Mouse (Mus musculus) gastrocnemius, postnatal 36 days (tissue): ENCODE results near the gene Tubb2b. TPM values are rescaled to one million over a fixed set of nuclear protein-coding genes. Genes with fewer than 3 reads are reported as not detected.
A peak's percentile ranks its signal among the peaks of the same experiment; 100 is the strongest.

Experiments
- DNase-seq, 2 experiments: peaks; one replicate each; pipeline ENCODE4 v3.0.0; 2022
- intact Hi-C: fragments of 180-260 bp; cut with DNase I; formaldehyde crosslinking; loops from one replicate; pipeline ENCODE4 v1.15.1; 2025
- long read RNA-seq, 2 experiments: library from polyadenylated mRNA; stranded (forward); transcript quantifications; one replicate each; pipeline ENCODE4 v2.0.0; 2021
- total RNA-seq, 2 experiments: library from RNA; stranded (reverse); gene quantifications; 2 replicates each; pipeline ENCODE4 v1.2.3; 2021

Gene Tubb2b
- 1 to 10 TPM; 1.6 to 2.1 TPM for total RNA-seq
- long read RNA-seq, experiment 1, result 0 reads
- long read RNA-seq, experiment 2, partial matches to known transcripts, result 0 of 1 reads
- long read RNA-seq, experiment 2, other reads (novel, unspliced or antisense), result 0 of 1 reads

DNA sequence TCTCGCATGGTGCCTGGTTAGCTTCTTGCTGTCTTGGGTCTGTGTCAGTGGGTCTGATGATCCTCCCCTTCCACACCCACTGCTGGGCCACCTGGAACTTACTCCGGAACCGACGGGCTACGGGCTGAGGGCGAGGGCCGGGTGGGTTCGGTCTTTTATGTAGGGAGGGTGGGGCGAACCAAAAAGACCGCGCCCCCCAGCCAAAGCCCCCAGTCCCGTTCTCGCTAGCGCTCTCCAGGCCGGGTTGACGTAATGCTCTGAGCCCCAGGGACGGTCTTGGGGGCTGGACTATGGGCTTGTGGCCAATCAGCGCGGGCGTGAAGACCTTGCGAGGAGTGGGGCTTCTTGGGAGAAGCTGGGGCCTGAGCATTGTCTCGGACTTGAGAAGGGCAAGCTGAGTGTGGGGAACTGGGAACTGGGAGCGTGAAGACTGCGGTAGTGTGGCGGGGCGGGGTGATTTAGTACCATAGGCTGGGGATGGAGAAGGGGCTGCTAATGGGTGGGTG, at the start of gene Tubb2b:
Gene Tubb2b, minus strand, starts transcription at position 241 of the 506 bp plus-strand sequence.
- intact Hi-C loops, result no loop called here
- no peak for DNase-seq

DNA sequence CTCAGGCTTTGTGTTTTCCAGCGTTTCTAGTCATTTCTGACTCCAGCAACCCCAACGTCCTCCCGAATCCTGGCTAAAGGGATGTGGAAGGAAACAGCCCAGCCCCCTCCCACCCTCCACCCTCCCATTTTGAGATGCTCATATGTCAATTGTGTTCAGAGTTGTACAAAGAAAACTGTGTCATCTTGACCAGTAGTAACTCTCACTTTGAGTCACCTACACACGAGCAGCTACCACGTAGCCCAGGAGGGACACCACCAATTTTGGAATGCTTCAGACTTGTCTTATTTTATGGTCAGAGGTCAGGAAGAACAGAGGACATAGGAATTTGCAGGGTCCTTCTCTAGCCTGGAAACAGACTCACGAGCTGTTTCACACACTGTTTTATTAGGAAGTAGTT, 43.8 kb upstream of the Tubb2b start:
- intact Hi-C loops, result no loop called here
- no peak for DNase-seq

DNA sequence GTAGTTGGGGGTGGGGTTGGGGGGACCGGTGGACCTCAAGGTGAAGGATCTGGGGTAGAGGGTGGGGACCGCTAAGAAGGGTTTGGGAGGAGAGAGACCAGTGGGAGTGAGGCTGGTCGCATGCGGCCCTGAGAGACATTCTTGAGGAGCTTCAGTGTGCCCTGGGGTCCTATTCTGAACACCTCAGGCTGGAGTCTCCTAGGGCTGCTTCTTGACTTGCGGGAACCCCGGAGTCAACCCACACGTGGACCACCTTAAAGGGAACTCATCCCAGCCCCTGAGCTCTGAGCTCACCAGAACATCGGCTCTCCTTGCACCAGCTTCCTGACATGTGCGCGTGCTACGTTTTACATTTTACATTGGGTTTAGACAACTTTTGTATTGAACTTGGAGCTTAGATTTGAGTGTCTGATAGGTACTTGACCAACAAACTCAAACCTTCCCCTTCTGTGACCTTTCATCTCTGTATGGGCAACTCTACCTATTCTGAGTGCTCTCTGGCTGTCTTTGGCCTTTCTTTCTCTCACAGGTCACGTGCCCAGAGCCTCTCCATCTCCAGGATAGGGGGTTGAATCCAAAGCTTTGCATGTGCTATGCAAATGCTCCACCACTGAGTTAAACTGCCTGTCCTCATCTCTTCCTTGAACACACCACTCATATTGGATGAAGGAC, 33.2 kb upstream of the Tubb2b start:
- intact Hi-C loops, result no loop called here
- no peak for DNase-seq

DNA sequence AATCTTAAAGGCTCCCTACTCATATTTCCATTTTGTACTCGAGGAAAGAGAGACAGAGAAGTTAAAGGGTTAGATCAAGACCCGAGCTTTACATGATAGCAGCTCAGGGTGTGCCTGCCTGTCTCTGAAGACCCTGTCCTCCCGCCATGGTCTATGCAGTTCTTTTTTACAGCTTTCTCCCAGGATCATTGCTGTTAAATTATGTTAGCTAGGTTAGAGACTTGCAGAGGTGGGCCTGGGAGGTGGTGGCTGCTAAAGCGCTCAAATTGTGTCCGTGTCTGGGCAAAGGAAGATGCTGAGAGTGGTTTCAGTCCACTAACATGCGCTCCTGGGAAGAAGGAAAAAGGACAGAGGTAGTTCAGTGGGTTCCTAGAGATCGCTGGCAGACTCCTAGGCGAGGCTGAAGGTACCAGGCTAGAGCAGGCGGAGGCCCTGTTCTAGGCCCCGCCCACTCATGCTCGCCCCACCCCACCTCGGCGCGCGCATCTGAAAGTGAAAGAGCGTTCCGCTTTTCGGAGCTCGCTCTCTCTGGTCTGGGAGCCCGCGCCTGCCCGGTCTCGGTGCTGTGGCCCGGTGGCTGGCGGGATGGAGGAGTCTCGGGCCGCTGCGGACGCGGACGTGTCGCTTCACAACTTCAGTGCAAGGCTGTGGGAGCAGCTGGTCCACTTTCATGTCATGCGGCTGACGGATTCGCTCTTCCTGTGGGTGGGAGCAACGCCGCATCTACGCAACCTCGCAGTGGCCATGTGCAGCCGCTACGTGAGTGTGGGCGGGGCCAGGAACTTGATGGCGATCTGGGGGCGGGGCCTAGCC, 32.4 kb upstream of the Tubb2b start, which contains the start of gene Psmg4:
Gene Psmg4, plus strand, starts transcription at position 474 of the 813 bp plus-strand sequence.
- peak; percentile 88 to 94 for DNase-seq

DNA sequence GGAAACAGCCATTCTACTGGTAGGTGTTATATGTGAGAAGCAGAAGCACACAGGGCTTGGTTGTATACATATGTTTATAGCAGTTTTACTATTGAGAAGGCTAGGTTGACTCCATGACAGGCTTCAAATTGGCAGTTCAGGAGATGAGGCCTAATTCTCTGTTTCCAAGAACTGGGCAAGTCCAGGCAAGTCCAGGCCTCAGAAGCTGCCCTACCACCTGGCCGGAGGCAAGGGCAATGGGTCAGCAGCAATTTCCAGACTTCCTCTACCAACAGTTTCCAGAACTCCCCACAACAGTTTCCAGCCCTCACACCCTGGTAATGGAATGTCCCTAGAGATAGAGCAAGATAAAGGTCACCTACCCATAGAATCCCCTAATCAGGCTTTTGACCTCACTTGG, 29.7 kb upstream of the Tubb2b start:
- intact Hi-C loops, result no loop called here
- DNase-seq, result no peak

More for the DNA sequence above, 32.4 kb upstream of the Tubb2b start, which contains the start of gene Psmg4:
- intact Hi-C loops, result no loop called here

DNA sequence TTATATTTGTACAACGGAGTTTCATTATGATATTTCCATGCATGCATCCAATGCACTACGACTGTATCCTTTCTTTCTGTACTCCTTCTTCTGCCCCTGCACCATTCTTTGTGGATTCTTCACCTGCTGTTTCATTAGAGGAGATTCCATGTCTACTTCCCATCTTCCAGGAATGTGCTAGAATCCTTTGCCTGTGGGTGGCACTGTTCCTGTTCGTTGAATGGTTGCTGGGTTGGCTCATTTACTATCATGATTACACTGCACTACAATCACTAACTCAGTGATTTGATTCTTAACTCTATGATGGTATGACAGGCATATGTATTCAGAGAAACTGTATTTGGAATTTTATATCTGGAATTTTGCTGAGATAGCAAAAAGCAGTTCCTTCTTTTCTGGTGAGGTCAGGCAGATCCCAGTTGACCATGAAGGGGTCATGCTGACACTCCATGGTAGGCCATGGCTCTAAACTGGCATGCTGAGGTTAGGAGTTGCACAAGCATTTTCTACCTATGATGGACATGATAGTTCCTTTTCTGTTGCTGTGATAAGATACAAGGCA, 27.4 kb upstream of the Tubb2b start:
- no peak for DNase-seq
- intact Hi-C loops, result no loop called here

DNA sequence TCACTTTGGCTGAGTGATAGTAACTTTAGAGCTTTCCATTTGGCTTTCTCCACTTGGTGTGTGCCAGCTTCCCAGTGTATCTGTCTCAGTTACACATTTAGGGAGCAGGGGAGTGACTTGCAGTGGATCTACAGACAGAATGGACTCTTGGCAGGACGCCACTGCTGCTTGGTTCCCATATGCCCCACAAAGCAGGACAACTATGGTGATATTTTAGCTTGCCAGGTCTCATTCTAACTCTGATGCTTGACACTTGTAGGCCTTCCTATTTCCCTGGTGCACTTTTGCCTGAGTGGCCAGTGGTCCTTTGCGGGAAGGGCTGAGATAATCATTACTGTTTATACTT, 26.5 kb upstream of the Tubb2b start:
- DNase-seq, result no peak
- intact Hi-C loops, result no loop called here

DNA sequence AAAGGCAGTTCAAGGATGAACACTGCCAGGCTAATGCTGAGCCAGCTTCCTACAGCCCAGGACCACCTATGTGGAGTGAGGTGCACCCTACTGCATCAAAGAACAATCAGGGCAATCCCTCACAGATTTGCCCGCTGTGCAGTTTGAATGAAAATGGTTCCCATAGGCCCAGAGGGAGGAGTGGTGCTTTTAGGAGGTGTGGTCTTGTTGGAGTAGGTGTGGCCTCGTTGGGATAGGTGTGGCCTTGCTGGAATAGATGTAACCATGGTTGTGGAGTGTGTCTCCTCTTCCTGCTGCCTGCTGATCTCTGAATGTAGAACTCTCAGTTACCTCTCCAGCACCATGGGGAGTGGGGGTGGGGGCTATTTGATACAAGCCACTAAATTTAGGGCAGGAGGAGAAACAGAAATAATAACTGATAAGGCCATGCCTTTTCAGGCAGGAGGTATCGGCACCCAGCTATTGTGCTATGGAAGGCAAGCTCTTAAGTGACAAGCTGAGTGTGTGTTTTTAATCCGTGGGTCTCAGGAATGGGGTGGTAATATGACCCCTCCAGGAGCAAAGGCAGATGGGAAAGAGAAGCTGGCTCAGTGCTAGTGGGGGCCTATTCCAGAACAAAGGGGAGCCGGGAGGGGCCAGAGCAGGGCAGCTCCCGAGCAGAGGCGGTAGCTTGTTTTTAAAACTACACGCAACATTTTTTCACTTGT, 26.0 kb upstream of the Tubb2b start:
- intact Hi-C loops, result no loop called here
- DNase-seq, result no peak

DNA sequence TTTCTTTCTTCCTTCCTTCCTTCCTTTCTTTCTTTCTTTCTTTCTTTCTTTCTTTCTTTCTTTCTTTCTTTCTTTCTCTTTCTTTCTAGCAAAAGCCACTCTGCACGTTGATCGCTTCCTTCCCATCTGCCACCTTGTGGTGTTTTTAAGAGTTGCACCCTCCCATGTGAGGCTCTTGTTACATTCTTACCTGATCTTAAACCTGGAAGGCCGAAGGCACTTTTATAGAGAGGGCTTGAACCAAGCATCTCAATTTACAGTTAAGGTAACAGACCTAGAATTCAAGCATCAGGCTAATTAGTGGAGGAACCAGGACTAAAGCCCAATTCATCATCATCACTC, 24.6 kb upstream of the Tubb2b start:
- intact Hi-C loops, result loop anchor here (1.0 to 2.0 kb wide), 2 partner anchors 78 to 109 kb away; no protein-coding TSS in a partner anchor
- peak in 1 of 2 experiments; percentile 45 for DNase-seq

DNA sequence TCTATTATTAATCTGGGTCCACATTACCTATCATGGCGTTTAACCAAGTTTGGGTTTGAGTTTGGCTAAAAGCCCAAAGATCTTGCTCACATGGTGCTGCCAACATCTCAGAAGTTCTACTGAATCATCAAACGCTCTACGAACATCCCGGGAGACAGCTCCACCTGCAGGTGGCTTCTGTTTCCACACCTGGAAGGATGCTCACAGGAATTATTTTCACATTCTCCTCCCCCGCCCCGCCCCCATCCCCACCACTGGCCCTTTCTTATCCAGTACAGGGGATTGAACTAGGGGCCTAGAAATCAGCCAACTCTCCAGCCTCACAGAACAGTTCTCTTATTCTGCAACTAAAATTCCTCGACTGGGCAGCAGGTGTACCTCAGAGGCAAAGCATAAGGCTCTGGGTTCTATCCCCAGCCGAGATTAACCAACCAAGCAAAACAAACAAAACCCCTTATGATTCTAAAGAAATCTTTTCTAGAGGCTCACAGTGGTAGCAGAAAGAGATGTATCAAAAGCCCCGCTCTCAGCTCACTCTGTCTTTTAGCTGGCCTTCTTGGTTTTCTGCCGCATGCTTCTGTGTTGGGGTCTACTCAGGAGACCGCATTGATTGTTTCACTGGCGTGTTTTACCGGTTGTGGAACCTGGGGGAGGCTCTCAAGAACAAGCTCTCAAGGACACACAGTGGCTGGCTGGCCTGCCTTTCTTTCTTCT, 24.1 kb upstream of the Tubb2b start:
- intact Hi-C loops, result loop anchor here (1.0 to 2.0 kb wide), 2 partner anchors 78 to 108 kb away; no protein-coding TSS in a partner anchor
- DNase-seq, result peak; percentile 52 to 67

DNA sequence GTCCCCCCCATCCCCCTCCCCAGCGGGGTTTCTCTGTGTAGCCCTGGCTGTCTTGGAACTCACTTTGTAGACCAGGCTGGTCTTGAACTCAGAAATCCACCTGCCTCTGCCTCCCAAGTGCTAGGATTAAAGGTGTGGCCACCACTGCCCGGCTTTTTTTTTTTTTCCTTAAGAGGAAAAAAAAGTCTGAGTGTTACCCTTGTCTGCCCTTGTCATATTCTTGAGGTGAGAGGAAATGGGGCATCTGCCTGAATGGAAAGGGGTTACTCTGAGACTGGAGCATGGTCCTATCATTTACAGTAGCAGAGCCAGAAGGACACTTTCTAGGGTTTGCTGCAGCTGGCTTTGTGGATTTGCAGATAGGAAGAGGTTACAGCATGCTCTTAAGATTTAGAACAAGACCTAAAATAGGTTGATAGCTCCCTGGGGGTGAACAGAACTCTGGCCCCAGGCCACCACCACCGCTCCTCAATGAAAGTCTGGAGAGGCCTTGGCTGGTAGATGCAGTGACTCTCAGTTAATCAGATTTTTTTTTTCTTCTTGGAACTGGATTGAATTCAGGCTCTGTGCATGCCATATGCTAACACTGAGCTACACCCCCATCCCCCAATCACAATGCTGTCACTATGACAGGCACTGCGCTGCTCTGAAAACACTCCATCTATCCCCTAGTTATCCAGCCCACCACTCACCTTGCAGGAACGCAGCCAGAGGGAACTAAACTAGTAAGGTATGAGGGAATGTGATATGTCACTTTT, 23.2 kb upstream of the Tubb2b start:
- intact Hi-C loops, result loop anchor here (1.0 to 2.0 kb wide), 2 partner anchors 77 to 107 kb away; no protein-coding TSS in a partner anchor
- DNase-seq, result no peak

DNA sequence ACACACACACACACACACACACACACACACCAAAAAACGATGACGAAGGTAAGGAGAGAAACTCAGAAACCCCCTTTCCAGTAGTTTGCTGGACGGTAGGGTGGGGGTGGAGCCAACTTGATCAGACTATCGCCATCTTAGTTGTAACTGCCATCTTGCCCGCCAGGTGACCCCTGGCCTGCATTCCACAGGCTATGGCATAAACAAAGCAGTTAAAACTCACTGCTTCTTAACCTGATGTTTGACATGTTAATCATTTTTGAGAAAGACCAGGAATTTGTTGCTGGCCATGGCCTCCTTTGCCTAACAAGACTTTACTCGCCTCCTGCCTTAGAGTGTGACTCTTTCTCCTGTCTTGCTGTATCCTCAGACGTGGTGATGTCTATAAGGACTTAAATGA, 22.4 kb upstream of the Tubb2b start:
- no peak for DNase-seq
- intact Hi-C loops, result no loop called here

DNA sequence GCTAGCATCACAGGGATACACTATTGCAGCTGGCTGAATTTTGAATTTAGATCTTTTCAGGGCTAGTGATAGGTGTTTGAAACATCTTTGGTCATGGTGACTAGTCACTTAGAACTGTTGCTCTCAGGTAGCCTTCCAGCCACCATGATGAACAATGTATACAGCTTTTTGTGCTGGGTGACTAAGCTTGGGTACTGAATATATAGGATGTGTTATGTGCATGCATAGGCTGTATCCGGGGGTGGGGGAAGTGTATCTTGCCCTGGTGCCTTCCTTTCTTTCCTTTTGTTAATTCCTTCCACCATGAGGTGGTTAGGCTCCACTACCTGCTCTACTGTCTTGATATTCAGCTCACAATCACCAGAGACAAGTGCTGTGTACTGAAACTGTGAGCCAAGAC, 21.2 kb upstream of the Tubb2b start:
- intact Hi-C loops, result no loop called here
- no peak for DNase-seq

DNA sequence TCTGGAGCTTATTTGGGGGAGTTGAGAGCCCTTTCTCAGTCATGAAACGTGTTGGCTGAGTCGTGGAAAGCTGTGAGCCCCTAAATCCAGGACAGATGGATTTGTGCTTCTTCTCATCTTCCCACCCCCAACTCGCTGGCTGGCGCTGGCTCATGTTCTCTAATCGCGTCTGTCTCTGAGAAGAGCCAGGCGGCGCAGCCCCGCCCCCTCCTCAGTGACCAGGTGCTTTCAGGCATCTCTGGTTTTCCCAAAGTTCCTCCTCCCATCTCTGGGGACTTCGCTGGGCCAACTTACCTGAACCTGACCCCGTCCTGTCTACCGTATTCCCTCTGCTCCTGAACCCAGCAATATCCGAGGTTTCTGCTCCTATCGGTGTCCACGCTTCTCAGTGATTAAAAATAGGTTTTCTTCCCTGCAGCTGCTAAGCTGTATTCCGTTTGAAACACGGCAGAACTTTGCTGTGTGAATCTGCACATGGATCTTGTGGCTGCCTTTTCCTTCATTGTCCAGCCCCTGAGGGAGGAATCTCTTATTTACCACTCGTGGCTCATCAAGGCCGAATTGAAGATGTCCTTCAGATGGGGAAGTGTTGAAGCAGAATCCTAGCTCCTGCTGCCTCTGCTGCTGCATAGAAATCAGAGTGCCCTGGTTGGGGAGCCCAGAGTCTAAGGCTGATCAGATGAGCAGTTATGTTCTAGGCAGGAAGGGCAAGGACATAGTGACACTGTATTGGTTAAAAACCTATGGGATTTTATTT, 20.2 kb upstream of the Tubb2b start:
- no peak for DNase-seq
- intact Hi-C loops, result no loop called here

DNA sequence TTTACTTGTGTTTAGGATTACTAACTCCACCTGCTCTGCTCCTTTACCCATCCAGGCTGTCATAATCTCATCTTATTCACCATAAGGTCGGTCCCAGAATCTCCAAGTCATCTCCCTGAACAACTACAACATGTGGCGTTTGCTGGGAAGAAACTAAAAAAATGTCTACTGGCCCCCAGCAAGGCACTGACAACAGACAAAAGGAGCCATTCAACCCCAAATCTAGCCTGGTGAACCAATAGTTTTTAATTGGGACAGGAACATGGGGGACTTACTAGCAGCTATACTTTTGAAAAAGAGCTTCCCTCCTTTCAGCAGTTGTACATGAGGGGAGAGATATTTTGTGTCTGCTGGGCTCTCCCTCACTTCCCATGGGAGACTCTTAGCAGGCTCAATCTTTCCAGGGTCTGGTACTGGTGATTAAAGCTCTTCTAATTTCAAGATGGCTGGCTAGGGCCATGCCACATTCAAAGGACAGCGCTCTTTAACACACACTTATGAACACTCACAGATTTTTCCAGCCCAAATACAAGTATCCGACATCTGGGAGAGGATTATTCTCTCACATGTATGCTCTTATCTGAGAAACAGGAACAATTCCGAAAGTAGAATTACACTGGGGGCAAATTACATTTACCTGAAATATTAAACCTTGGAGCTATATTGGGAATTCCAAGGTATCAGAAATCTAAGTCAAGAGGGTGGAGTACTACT, 19.4 kb upstream of the Tubb2b start:
- no peak for DNase-seq
- intact Hi-C loops, result no loop called here

DNA sequence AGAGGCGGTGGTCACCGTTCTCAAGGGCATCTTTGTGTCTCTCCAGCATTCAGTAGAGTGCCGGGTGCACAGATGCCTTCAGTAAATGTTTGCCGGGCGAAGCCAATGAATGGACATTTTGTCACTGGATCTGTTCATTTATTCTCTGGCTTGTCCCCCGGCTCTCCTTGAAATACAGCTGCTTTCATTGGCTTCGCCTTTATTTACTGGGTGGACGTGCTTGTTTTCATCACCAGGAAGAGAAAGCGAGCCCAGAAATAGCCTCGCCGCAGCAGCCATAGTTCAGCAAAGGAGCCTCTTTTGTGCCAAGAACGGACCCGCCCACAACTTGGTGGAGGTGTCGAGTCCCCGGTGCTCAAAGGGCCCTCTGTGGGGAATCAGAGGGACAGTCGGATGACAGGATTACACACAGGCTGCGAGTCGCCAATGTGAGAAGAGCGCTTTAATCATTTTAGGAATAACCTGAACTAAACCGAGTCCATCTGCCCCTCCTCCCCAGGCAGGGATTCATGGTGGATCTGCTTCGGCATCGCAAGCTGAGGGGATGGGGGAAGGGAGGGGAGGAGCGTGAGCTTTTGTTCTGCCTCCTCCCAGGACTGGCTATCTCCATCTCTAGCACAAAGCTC, 18.6 kb upstream of the Tubb2b start:
- peak; percentile 39 to 48 for DNase-seq
- intact Hi-C loops, result no loop called here

DNA sequence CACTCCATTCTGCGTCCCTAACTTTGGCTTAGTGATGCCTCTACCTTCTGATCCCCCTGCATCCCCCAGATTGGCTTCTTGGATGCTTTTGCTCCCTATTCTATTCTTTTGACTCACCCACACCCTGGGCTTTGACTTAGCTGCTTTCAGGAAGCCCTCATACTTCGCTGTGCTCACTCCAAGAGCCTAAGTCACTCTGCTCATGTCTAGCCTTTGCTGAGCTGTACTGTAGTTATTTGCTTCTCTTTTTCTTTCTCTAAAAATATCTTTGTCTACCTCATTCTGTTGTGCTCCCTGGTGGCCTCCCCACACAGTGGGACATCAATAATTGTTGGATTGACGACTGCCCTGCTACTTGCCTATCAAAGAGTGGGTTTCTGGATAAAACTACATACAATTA, 17.9 kb upstream of the Tubb2b start:
- no peak for DNase-seq
- intact Hi-C loops, result no loop called here
